Comparison of ENCODE assay signal across 14 mouse cellular contexts in the genomic region with DNA sequence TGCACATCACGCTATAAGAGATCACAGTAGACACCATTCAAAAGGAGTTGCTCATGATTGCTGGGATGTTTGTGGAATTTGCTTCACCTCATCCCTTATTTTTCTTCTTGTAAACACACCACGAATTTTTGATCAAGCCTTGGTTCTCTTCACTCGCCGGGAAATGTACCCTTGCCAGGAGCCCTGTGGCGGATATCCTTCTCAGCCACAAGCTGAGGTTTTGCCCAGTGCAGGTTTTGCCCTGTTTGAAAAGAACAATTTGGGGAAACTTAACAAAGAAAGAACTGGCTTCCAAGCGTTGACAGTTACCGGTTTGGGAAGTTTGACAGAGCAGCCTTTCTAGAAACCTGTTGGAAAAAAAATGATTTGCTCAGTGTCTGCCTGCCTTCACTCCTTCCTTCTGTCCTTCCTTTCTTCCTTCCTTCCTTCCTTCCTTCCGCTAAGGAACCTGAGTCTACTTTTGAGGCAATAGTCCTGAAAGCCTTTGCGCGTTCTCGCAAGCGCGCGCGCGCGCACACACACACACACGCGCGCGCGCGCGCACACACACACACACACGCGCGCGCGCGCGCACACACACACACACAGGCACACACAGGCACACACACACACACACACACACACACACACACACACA. TPM values are rescaled to one million over a fixed set of nuclear protein-coding genes. Genes with fewer than 3 reads are reported as not detected.
DNase-seq lines count a peak whose midpoint lies in the region; ATAC-seq lines count a peak whose summit lies in the region.
"Had no signal": no experiment of that assay in that cellular context is flagged by ENCODE, and none has a peak within 500 bp of the region (broad histone marks: within the 10 kb centered on the region; RNA-seq: fewer than 3 reads in every experiment).

No protein-coding gene starts in this region.

- no peak overlapping the region for H3K27ac ChIP-seq in embryonic facial prominence, embryonic 10.5 days (replicated peaks)
- peak overlapping the region; percentile 82 for H3K27ac ChIP-seq in hindbrain, embryonic 14.5 days
- peak overlapping the region; percentile 70 for H3K27ac ChIP-seq in midbrain, embryonic 16.5 days (ENCODE audit: low read length)
- H3K27ac ChIP-seq: embryonic facial prominence, embryonic 15.5 days had no signal

- H3K4me1 ChIP-seq in embryonic facial prominence, embryonic 10.5 days: peaks cover 55% of the 10 kb centered on the region
- H3K4me1 ChIP-seq in hindbrain, embryonic 14.5 days (replicated peaks; ENCODE audit: control insufficient read depth, insufficient read depth, low read length): peaks cover 6% of the 10 kb centered on the region; the same call in 1 of the 2 replicates
- H3K4me1 ChIP-seq in midbrain, embryonic 16.5 days (ENCODE audit: control insufficient read depth, insufficient read depth, low read length): peaks cover 9% of the 10 kb centered on the region; the same call in 1 of the 2 replicates

- H3K4me2 ChIP-seq in hindbrain, embryonic 14.5 days (replicated peaks): peak overlapping the region; percentile 55
- H3K4me2 ChIP-seq in midbrain, embryonic 16.5 days (ENCODE audit: low read length): peak overlapping the region; percentile 4
- H3K4me2 ChIP-seq: embryonic facial prominence, embryonic 15.5 days; lung, embryonic 14.5 days had no signal

- H3K4me3 ChIP-seq in embryonic facial prominence, embryonic 10.5 days: no peak overlapping the region; the same call in 1 of the 2 replicates
- H3K4me3 ChIP-seq in hindbrain, embryonic 14.5 days (replicated peaks; ENCODE audit: low read length): peak overlapping the region; percentile 51; the same call in 1 of the 2 replicates
- H3K4me3 ChIP-seq in midbrain, embryonic 16.5 days (ENCODE audit: low read depth, low read length): no peak overlapping the region
- H3K4me3 ChIP-seq: embryonic facial prominence, embryonic 15.5 days had no signal

- no peaks in the 10 kb centered on the region for H3K9me3 ChIP-seq in embryonic facial prominence, embryonic 10.5 days
- no peaks in the 10 kb centered on the region for H3K9me3 ChIP-seq in hindbrain, embryonic 14.5 days (ENCODE audit: control insufficient read depth, low read length)
- no peaks in the 10 kb centered on the region for H3K9me3 ChIP-seq in midbrain, embryonic 16.5 days (replicated peaks; ENCODE audit: control insufficient read depth, low read length, poor library complexity, severe bottlenecking)
- H3K9me3 ChIP-seq: embryonic facial prominence, embryonic 15.5 days had no signal

- no peaks in the 10 kb centered on the region for H3K36me3 ChIP-seq in embryonic facial prominence, embryonic 10.5 days (replicated peaks)
- no peaks in the 10 kb centered on the region for H3K36me3 ChIP-seq in hindbrain, embryonic 14.5 days (replicated peaks; ENCODE audit: control insufficient read depth, insufficient read depth)
- H3K36me3 ChIP-seq in midbrain, embryonic 16.5 days (ENCODE audit: control insufficient read depth, insufficient read depth, low read length): no peaks in the 10 kb centered on the region
- H3K36me3 ChIP-seq: embryonic facial prominence, embryonic 15.5 days had no signal

- peaks cover 100% of the 10 kb centered on the region for H3K27me3 ChIP-seq in embryonic facial prominence, embryonic 10.5 days (replicated peaks; ENCODE audit: low read depth, poor library complexity, severe bottlenecking)
- peaks cover 68% of the 10 kb centered on the region for H3K27me3 ChIP-seq in hindbrain, embryonic 14.5 days (ENCODE audit: control insufficient read depth, insufficient read depth, low read length)
- peaks cover 5% of the 10 kb centered on the region for H3K27me3 ChIP-seq in midbrain, embryonic 16.5 days (ENCODE audit: control insufficient read depth, insufficient read depth, low read depth, low read length)

- no peak for ATAC-seq in hindbrain, embryonic 14.5 days (ENCODE audit: low FRiP score)
- ATAC-seq in midbrain, embryonic 16.5 days: no peak

- 10% methylated on average over 31 of the region's 31 CpGs for WGBS in embryonic facial prominence, embryonic 10.5 days
- WGBS in hindbrain, embryonic 14.5 days: 10% methylated on average over 31 of the region's 31 CpGs
- 8% methylated on average over 22 of the region's 31 CpGs for WGBS in midbrain, embryonic 16.5 days

- H3K9ac ChIP-seq in hindbrain, embryonic 14.5 days: peak overlapping the region; percentile 31; the same call in 1 of the 2 replicates
- H3K9ac ChIP-seq in midbrain, embryonic 16.5 days (ENCODE audit: low read depth, low read length): no peak overlapping the region
- H3K9ac ChIP-seq: embryonic facial prominence, embryonic 15.5 days; lung, embryonic 14.5 days had no signal

- DNase-seq in cerebellum, adult 9-10 months: peak; percentile 78
- DNase-seq in embryonic facial prominence, embryonic 10.5 days (ENCODE audit: low spot score): peak; percentile 40
- no peak for DNase-seq in hindbrain, embryonic 14.5 days (ENCODE audit: low spot score)
- DNase-seq in adrenal gland, adult 18-20 months (ENCODE audit: low spot score in 2 of 2): no peak
- DNase-seq in kidney, adult 9 months: no peak
- no peak for DNase-seq in thymus, adult 18-20 months
- DNase-seq: adrenal gland, postnatal 10 days; thymus, postnatal 4 days had no signal

RNA-seq across cellular contexts. Expression of a gene that starts 3.7 kb away (rescaled TPM):
- 2.2 and 2.4 TPM in 2 replicates for polyA plus RNA-seq in embryonic facial prominence, embryonic 10.5 days (2016; fragmentation: Nextera tagmentation; extraction: Ambion mirVana)
- 10.6 and 11.4 TPM in 2 replicates for polyA plus RNA-seq in hindbrain, embryonic 14.5 days (2014; fragmentation: Nextera tagmentation; extraction: Ambion mirVana)
- 6.3 and 15.2 TPM in 2 replicates for polyA plus RNA-seq in midbrain, embryonic 16.5 days (2015; fragmentation: Nextera tagmentation; extraction: Ambion mirVana)
- not detected for total RNA-seq in adrenal gland, adult 18-20 months (2021)
- total RNA-seq: hematopoietic stem cell, adult 5-6 weeks had no signal
- polyA plus RNA-seq: lung, embryonic 14.5 days had no signal

RNA-seq across cellular contexts. Expression of a gene that starts 6.1 kb away (rescaled TPM):
- 6.2 and 6.9 TPM in 2 replicates for polyA plus RNA-seq in embryonic facial prominence, embryonic 10.5 days (2016; fragmentation: Nextera tagmentation; extraction: Ambion mirVana)
- 11.6 and 14.0 TPM in 2 replicates for polyA plus RNA-seq in hindbrain, embryonic 14.5 days (2014; fragmentation: Nextera tagmentation; extraction: Ambion mirVana)
- 9.5 and 29.0 TPM in 2 replicates for polyA plus RNA-seq in midbrain, embryonic 16.5 days (2015; fragmentation: Nextera tagmentation; extraction: Ambion mirVana)
- total RNA-seq in adrenal gland, adult 18-20 months (2021): not detected
- total RNA-seq: adrenal gland, postnatal 10 days; hematopoietic stem cell, adult 5-6 weeks had no signal
- polyA plus RNA-seq: gonadal fat pad, adult 2 months; lung, embryonic 14.5 days had no signal

RNA-seq across cellular contexts. Expression of a gene that starts 18.8 kb away (rescaled TPM):
- 0.31 TPM in 1 of 2 replicates, not detected in the other for polyA plus RNA-seq in embryonic facial prominence, embryonic 10.5 days (2016; fragmentation: Nextera tagmentation; extraction: Ambion mirVana)
- polyA plus RNA-seq in hindbrain, embryonic 14.5 days (2014; fragmentation: Nextera tagmentation; extraction: Ambion mirVana): 0.31 and 0.95 TPM in 2 replicates
- 0.19 and 0.93 TPM in 2 replicates for polyA plus RNA-seq in midbrain, embryonic 16.5 days (2015; fragmentation: Nextera tagmentation; extraction: Ambion mirVana)
- not detected for total RNA-seq in adrenal gland, adult 18-20 months (2021)
- total RNA-seq: adrenal gland, postnatal 10 days; ES-E14; hematopoietic stem cell, adult 5-6 weeks had no signal
- polyA plus RNA-seq: embryonic facial prominence, embryonic 15.5 days; gonadal fat pad, adult 2 months; lung, embryonic 14.5 days had no signal

RNA-seq across cellular contexts. Expression of a gene that starts 20.7 kb away (rescaled TPM):
- polyA plus RNA-seq in embryonic facial prominence, embryonic 10.5 days (2016; fragmentation: Nextera tagmentation; extraction: Ambion mirVana): 0.50 and 0.56 TPM in 2 replicates
- polyA plus RNA-seq in hindbrain, embryonic 14.5 days (2014; fragmentation: Nextera tagmentation; extraction: Ambion mirVana): 0.50 and 1.2 TPM in 2 replicates
- polyA plus RNA-seq in midbrain, embryonic 16.5 days (2015; fragmentation: Nextera tagmentation; extraction: Ambion mirVana): 0.82 and 1.4 TPM in 2 replicates
- not detected for total RNA-seq in adrenal gland, adult 18-20 months (2021)
- total RNA-seq: adrenal gland, postnatal 10 days; hematopoietic stem cell, adult 5-6 weeks had no signal
- polyA plus RNA-seq: gonadal fat pad, adult 2 months; lung, embryonic 14.5 days had no signal

Comparison
In these comparisons a context has a peak if more than half of its experiments do, and no peak if none do; other contexts are left out.
1. DNase-seq: peak in cerebellum, adult 9-10 months (single experiment) and embryonic facial prominence, embryonic 10.5 days (single experiment); none in hindbrain, embryonic 14.5 days (single experiment), adrenal gland, adult 18-20 months (0 of 2), kidney, adult 9 months (single experiment) and thymus, adult 18-20 months (0 of 2).